10 mouse cellular contexts compared by ENCODE assay signal in the genomic region with DNA sequence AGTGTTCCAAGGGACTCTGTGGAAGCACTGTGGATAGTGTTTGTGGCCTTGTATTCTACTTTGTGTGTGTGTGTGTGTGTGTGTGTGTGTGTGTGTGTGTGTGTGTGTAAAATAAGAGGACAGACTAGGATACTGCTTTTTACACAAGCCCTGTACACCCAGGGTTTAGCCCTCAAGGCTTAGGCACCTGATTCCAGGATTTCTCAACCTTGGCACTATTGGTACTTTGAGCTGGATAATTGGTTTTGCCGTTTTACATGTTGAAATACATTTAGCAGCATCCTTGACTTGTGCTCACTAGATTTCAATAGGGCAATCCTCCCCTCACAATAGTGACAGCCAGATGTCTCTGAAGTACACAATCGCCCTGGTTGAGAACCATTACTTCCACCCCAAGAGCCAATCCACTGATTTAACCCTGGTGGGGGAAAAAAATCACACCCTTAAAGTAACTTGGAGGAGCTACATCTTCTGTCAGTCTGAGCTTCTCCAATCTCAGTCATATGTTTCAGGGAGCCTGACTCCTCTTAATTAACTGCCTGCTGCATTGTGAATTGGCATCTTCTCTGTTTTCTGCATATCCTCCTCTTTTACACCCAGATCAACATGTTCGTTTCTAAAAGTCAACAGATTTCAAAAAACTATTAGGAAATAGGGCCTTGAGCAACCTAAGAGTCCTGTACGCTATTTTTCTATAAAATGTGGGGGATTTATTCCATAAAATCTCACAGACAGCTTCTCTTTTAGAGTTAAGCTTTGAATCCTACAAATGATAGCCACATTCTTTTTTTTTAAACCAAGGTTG. TPM values are rescaled to one million over a fixed set of nuclear protein-coding genes. Genes with fewer than 3 reads are reported as not detected.
DNase-seq lines count a peak whose midpoint lies in the region; ATAC-seq lines count a peak whose summit lies in the region.
"Had no signal": no experiment of that assay in that cellular context is flagged by ENCODE, and none has a peak within 500 bp of the region (broad histone marks: within the 10 kb centered on the region; RNA-seq: fewer than 3 reads in every experiment).

No protein-coding gene starts in this region.

- peaks cover 32% of the 10 kb centered on the region for H3K4me1 ChIP-seq in heart, embryonic 15.5 days (replicated peaks)
- peaks cover 30% of the 10 kb centered on the region for H3K4me1 ChIP-seq in embryonic facial prominence, embryonic 12.5 days
- peaks cover 39% of the 10 kb centered on the region for H3K4me1 ChIP-seq in hindbrain, embryonic 13.5 days (replicated peaks)
- H3K4me1 ChIP-seq in midbrain, embryonic 13.5 days (replicated peaks), result peaks cover 37% of the 10 kb centered on the region

- 0 out of 2 replicates have a peak overlapping the region, but pooled peaks have one; percentile 97 for H3K4me3 ChIP-seq in heart, embryonic 15.5 days
- H3K4me3 ChIP-seq in embryonic facial prominence, embryonic 12.5 days, result 0 out of 2 replicates have a peak overlapping the region, but pooled peaks have one; percentile 91
- H3K4me3 ChIP-seq in hindbrain, embryonic 13.5 days, result peak overlapping the region; percentile 90
- peak overlapping the region; percentile 91 for H3K4me3 ChIP-seq in midbrain, embryonic 13.5 days (replicated peaks)
- H3K4me3 ChIP-seq: erythroblast, embryonic 14.5 days had no signal

- peak overlapping the region; percentile 93; the same call in 1 of the 2 replicates for H3K9ac ChIP-seq in heart, embryonic 15.5 days
- H3K9ac ChIP-seq in embryonic facial prominence, embryonic 12.5 days, result no peak overlapping the region
- peak overlapping the region; percentile 92 for H3K9ac ChIP-seq in hindbrain, embryonic 13.5 days
- peak overlapping the region; percentile 91 for H3K9ac ChIP-seq in midbrain, embryonic 13.5 days (replicated peaks)

- H3K4me2 ChIP-seq in heart, embryonic 15.5 days, result peak overlapping the region; percentile 66
- H3K4me2 ChIP-seq in embryonic facial prominence, embryonic 12.5 days (replicated peaks), result peak overlapping the region; percentile 60
- H3K4me2 ChIP-seq in hindbrain, embryonic 13.5 days, result peak overlapping the region; percentile 73
- peak overlapping the region; percentile 72 for H3K4me2 ChIP-seq in midbrain, embryonic 13.5 days (replicated peaks)

- no peak for ATAC-seq in heart, embryonic 15.5 days (replicated peaks; ENCODE audit: insufficient number of reproducible peaks, insufficient read depth, low FRiP score, low read depth)
- no peak for ATAC-seq in embryonic facial prominence, embryonic 12.5 days (ENCODE audit: insufficient number of reproducible peaks, insufficient read depth, low FRiP score, low TSS enrichment)
- no peak for ATAC-seq in hindbrain, embryonic 13.5 days (ENCODE audit: low FRiP score)
- ATAC-seq in midbrain, embryonic 13.5 days, result no peak

- no peaks in the 10 kb centered on the region for H3K27me3 ChIP-seq in heart, embryonic 15.5 days
- H3K27me3 ChIP-seq in embryonic facial prominence, embryonic 12.5 days, result no peaks in the 10 kb centered on the region
- H3K27me3 ChIP-seq in hindbrain, embryonic 13.5 days, result no peaks in the 10 kb centered on the region
- H3K27me3 ChIP-seq in midbrain, embryonic 13.5 days, result no peaks in the 10 kb centered on the region

- no peaks in the 10 kb centered on the region for H3K36me3 ChIP-seq in heart, embryonic 15.5 days
- H3K36me3 ChIP-seq in embryonic facial prominence, embryonic 12.5 days, result no peaks in the 10 kb centered on the region
- H3K36me3 ChIP-seq in hindbrain, embryonic 13.5 days, result no peaks in the 10 kb centered on the region
- no peaks in the 10 kb centered on the region for H3K36me3 ChIP-seq in midbrain, embryonic 13.5 days

- peak overlapping the region; percentile 99 for H3K27ac ChIP-seq in heart, embryonic 15.5 days
- no peak overlapping the region for H3K27ac ChIP-seq in embryonic facial prominence, embryonic 12.5 days
- H3K27ac ChIP-seq in hindbrain, embryonic 13.5 days, result peak overlapping the region; percentile 99
- H3K27ac ChIP-seq in midbrain, embryonic 13.5 days, result peak overlapping the region; percentile 98; the same call in 1 of the 2 replicates

- DNase-seq in heart, adult 11 months, result no peak
- DNase-seq in urinary bladder, postnatal 36 days (ENCODE audit: low spot score in 2 of 2), result no peak
- no peak for DNase-seq in right cerebral cortex, postnatal 25 days
- DNase-seq in embryo, embryonic 11 days, result no peak
- DNase-seq: layer of hippocampus, postnatal 36 days had no signal

- 65% methylated on average over 4 of the region's 4 CpGs for WGBS in heart, embryonic 15.5 days
- 62% methylated on average over 4 of the region's 4 CpGs for WGBS in embryonic facial prominence, embryonic 12.5 days
- WGBS in hindbrain, embryonic 13.5 days, result 60% methylated on average over 4 of the region's 4 CpGs
- 60% methylated on average over 4 of the region's 4 CpGs for WGBS in midbrain, embryonic 13.5 days

- H3K9me3 ChIP-seq in heart, embryonic 15.5 days (replicated peaks), result no peaks in the 10 kb centered on the region
- H3K9me3 ChIP-seq in embryonic facial prominence, embryonic 12.5 days, result no peaks in the 10 kb centered on the region
- no peaks in the 10 kb centered on the region for H3K9me3 ChIP-seq in hindbrain, embryonic 13.5 days
- H3K9me3 ChIP-seq in midbrain, embryonic 13.5 days, result no peaks in the 10 kb centered on the region

RNA-seq across cellular contexts. Expression of a gene that starts 1.9 kb away (rescaled TPM):
- 5.2 and 7.5 TPM in 2 replicates for polyA plus RNA-seq in heart, embryonic 15.5 days (2015; fragmentation: Nextera tagmentation; extraction: Ambion mirVana)
- 10.8 and 12.9 TPM in 2 replicates for polyA plus RNA-seq in embryonic facial prominence, embryonic 12.5 days (2016; fragmentation: Nextera tagmentation; extraction: Ambion mirVana)
- 13.2 and 13.4 TPM in 2 replicates for polyA plus RNA-seq in hindbrain, embryonic 13.5 days (2015; fragmentation: Nextera tagmentation; extraction: Ambion mirVana)
- 9.8 and 11.6 TPM in 2 replicates for polyA plus RNA-seq in midbrain, embryonic 13.5 days (2015; fragmentation: Nextera tagmentation; extraction: Ambion mirVana)
- polyA plus RNA-seq: erythroblast, embryonic 14.5 days had no signal

RNA-seq across cellular contexts. Expression of a gene that starts 2.1 kb away (rescaled TPM):
- polyA plus RNA-seq in heart, embryonic 15.5 days (2015; fragmentation: Nextera tagmentation; extraction: Ambion mirVana), result 8.6 and 8.8 TPM in 2 replicates
- 7.9 and 8.1 TPM in 2 replicates for polyA plus RNA-seq in embryonic facial prominence, embryonic 12.5 days (2016; fragmentation: Nextera tagmentation; extraction: Ambion mirVana)
- polyA plus RNA-seq in hindbrain, embryonic 13.5 days (2015; fragmentation: Nextera tagmentation; extraction: Ambion mirVana), result 4.2 and 4.9 TPM in 2 replicates
- 3.6 and 4.2 TPM in 2 replicates for polyA plus RNA-seq in midbrain, embryonic 13.5 days (2015; fragmentation: Nextera tagmentation; extraction: Ambion mirVana)
- polyA plus RNA-seq: erythroblast, embryonic 14.5 days had no signal
